Mouse (Mus musculus) brain, embryonic 18.5 days (tissue): ENCODE results near the gene Abl1.

ENCODE experiments used
- DNase-seq: peaks from one replicate; pipeline ENCODE4 v3.0.0-alpha.2; 2012; ENCODE audit warnings: low read depth, low spot score

The Abl1 gene

DNA sequence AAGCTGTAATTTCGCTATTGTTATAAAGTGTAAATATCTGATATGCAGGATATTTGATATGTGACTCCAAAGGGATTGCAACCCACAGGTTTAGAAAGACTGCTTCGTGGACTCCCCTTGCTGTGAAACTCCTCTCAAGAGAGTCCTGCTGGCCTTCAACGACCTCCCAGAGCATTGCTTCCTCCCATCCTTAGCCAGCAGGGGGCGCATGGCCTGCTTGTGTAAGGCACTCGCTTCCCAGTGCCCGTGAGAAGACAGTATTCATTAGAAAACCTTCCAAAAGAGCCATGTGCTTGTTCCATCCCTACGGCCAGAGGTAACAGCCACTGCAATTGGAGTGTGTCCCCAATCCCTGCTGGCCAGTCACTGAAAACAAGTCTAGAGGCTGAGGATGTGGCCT is 98.9 kb downstream of the Abl1 start:
- no peak for DNase-seq

DNA sequence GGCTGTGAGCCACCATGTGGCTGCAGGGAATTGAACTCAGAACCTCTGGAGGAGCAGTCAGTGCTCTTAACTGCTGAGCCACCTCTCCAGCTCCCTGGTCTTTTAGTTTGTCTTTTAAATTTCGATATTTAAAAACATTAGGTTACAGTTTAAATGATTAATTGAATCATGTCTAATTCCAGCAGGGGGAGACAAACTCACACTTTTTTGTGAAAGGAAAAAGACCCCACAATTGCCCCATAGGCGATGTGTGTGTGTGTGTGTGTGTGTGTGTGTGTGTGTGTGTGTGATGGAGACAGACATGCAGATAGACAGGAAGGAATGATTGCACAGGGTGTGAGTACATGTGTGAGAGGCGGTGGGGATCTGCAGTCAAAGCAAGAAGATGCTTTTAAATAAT is 100.1 kb downstream of the Abl1 start:
- DNase-seq = no peak

DNA sequence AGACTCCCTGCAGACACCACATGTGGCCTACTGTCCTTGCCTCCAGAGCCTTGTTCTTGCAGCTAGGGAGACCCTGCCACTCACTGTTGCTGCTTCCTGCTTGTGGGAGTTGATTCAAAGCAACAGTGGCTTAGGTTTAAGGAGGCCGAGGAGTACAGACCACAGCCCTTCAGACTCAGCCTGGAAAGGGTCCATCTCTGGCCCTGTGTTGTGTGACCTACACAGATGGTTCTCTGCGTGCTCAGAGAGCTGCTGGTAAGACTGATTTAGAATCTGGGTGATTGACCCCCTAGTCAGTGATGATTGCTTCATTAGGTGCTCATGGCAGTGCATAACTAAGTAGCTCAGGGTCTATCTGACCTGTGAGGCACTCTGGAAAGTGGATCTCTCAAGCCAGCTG is 101.0 kb downstream of the Abl1 start:
- DNase-seq = no peak

DNA sequence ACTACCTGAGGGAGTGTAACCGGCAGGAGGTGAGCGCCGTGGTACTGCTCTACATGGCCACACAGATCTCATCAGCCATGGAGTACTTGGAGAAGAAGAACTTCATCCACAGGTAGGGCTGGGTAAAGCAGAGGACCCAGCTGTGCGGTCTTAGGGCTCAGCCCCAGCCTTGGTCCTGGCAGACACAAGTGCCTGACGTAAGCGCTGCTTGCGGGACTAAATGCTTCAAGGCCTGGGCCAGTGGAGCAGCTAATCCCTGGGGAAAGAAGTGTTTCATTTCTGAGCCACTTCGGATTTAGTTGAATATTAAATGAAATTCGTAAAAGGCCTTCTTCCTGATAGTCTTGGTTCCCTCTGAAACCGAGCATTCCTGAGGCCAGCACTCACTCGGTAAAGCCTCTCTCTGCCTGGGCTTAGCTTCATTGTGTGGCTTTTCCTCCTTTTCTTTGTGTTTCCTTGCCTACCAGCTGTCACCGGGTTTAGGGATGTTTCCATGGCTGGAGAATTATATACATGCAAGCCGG is 102.6 kb downstream of the Abl1 start:
- DNase-seq = no peak

DNA sequence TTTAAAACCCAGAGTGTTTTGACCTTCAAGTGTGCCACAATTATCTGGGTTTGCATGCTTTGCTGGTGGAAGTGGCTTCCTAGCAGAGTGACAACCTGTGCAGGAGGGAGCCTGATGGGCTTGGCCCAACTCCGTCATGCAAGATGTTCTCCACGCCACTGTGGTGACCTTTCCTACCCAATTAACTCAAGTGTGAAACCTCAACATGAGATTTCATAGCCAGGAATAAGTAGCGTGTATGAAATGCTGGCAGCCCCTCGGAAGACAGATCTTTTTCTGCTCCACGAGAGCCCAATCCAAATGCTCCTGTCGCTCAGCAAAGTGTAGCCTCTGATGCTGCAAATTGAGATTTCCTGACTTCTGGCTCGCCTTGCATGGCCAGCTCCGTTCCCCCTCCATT is 103.1 kb downstream of the Abl1 start:
- DNase-seq = no peak

DNA sequence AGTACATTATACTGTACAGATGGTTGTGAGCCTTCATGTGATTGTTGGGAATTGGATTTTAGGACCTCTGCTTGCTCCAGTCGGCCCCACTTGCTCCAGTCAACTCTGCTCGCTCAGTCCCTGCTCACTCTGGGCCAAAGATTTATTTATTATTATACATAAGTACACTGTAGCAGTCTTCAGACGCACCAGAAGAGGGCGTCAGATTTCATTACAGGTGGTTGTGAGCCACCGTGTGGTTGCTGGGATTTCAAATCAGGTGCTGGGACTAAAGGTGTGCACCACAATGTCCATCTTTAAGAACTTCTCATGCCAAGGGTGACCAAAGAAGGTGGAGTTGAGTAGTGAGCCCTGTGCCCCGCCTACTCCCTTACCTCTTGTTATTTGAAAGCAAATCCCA is 104.4 kb downstream of the Abl1 start:
- no peak for DNase-seq

DNA sequence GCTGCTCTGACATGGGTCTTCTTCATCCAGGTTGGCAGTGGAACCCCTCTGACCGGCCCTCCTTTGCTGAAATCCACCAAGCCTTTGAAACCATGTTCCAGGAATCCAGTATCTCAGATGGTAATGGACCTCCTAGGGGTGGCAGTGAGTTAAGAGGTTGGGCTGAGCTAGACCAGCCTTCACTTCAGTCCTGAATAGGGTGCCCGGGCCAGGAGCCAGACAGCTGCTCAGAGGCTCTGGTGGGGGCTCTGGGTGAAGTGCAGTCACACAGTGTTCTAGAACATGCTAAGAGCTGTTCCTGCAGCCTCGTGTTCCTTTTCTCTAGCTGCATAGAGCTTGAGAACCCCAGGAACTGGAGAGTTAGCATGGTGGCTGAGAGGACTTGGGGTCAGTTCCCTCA is 108.8 kb downstream of the Abl1 start:
- DNase-seq = no peak

DNA sequence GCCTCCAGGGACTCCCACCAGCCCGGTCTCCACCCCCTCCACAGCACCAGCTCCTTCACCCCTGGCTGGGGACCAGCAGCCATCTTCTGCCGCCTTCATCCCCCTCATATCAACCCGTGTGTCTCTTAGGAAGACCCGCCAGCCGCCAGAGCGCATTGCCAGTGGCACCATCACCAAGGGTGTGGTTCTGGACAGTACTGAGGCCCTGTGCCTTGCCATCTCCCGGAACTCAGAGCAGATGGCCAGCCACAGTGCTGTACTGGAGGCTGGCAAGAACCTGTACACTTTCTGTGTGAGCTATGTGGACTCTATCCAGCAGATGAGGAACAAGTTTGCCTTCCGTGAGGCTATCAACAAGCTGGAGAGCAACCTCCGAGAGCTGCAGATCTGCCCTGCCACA is 113.2 kb downstream of the Abl1 start:
- DNase-seq = no peak

DNA sequence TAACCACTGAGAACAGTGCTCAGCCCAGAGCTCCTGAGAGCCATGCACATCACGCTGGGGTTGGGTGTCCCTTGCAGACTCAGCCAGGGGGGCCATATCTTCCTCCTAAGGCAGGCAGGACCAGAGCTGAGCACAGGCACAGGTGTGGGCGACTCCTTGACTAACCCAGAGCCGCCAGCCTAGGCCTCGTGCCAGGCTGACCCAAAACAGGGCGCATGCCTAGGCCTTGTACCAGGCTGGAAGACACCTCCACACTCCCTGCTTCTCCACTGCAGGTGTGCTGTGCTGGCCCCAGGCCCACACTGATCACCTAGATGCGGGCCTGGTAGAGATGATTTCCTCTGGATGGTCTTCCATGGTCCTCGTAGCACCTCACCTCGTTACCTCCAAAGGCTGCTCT is 114.6 kb downstream of the Abl1 start:
- no peak for DNase-seq

DNA sequence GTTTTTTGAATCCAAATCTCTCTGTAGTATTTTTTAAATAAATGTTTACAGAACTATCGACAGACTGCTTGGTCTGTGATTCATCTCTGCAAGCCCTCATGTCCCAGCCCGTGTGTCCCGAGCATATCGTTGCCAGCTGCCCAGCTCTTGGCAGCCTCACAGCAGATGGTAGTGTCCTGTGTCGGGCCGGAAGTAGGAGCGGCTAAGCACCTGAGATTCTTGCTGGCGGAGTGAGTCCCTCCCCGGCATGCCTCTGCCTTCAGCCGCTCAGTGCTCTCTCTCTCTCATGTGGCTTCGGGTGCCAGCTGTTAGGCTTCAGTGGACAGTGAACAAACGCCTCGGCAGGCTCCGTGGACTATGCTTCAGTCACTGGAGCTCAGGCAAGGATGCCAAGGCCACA is 115.3 kb downstream of the Abl1 start:
- DNase-seq = no peak

DNA sequence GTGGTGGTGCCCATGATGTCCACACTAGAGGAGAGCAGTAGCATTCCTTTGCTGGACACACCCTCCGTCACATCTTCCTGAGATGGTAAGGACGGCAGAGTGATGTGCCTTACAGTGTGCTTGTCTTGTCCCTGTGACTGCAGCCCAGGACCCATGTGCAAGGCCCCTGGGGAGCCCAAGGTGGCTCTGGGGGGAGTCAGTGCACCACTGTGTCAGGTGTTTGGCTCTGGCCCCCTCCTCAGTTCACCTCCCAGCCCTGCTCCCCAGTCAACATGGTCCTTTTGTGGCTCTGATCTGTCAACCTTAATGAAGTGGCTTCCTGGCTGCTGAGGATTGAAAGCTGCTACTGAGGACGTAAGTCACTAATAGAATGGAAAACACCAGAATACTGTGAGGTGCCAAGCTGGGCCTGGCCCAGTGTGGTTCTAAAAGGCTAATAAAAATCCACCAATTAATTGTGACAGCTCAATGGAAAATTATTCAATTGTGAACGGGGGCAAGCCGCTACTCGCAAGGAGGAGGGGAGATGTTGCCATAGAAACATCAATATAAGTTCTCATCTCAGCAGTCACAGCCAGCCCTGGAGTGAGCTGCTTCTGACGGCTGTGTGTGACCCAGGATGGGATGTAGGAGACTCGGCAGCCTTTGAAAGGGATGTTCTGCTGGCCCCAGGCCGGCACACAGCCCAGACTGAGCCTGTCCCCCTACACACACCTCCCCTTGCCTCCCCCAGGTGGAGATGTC is 118.6 kb downstream of the Abl1 start:
- DNase-seq = no peak

DNA sequence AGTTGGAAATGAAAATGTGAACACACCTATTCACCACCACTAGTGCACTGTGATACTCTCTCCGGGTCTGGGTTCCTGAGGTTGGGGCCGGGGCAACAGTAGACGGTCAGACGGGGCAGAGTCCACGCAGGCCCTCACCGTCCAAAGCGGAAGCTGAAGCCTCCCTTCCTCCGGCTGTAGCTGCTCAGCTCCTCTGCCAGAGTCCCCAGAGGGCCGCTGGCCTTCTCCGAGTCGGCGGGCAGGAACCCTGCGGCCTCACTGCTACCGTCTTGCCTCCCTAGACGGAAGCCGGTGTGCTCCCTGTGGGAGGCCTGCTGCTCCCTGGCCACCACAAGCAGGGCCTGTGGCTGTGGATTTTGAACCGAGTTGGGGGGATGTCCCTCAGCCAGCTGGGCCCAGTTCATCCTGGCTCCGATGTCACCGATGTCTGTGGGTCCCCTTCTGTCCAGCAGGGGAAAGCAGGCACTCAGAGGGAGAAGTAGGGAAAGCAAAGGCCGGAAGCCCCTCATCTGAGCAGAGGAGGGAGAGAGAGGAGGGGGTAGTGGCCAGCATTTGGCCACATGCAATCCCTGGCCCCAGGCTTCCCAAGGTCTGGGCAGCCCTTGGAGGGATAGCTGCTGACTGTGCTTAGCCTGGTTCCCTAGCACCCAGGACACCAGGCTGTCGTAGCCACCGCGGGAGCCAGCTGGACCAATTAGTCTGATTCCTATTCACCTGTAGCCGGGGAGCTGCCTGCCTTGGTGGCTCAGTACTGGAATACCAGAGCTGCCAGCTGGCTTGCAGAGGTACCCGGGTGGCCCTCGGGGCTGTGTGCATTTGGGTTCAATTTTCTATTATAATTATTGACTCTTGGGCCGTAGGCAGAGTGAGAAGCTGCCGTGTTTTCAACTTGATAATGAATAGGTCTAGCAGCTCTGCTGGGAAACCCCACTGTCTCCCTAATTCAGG is 120.5 kb downstream of the Abl1 start:
- no peak for DNase-seq

DNA sequence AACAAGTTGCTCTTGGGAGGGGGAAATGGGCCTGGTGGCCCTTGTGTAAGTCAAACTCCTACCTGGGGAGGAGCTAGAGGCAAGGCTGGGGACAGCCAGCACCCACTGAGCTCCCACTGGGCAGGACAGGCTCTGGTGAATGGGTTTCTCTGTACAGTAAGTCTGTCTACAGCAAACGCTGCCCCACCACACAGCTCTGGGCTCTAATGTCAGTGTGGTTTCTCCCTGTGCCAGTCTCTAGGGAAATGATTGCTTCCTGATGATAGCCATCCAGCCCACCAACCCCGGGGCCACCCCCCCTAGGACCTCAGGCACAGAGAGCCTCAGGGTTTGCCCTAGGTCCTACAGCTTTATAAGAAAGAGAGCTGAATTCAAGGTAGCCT is 121.2 kb downstream of the Abl1 start:
- DNase-seq = no peak

DNA sequence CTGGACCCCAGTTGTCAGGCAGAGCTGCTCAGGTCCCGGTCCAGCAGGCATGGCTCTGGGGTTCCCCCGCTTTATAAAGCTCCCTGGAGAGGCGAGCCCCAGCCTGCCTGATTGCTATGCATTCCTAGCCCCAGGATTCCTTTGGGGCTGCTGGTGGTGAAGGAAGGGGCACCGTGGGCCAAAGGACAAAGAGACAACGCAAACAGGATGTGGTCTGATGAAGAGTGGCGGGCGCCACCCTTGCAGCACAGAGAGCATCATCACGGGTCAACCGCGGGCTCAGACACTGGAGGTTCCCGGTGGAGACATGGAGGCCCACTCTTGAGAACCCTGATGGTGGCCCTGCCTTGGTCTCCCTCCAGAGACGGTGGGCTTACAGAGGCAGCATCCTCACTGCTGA is 122.3 kb downstream of the Abl1 start, which contains the start of gene Qrfp:
Qrfp (minus strand) TSS at position 137 of the 400 bp plus-strand sequence.
- no peak for DNase-seq

DNA sequence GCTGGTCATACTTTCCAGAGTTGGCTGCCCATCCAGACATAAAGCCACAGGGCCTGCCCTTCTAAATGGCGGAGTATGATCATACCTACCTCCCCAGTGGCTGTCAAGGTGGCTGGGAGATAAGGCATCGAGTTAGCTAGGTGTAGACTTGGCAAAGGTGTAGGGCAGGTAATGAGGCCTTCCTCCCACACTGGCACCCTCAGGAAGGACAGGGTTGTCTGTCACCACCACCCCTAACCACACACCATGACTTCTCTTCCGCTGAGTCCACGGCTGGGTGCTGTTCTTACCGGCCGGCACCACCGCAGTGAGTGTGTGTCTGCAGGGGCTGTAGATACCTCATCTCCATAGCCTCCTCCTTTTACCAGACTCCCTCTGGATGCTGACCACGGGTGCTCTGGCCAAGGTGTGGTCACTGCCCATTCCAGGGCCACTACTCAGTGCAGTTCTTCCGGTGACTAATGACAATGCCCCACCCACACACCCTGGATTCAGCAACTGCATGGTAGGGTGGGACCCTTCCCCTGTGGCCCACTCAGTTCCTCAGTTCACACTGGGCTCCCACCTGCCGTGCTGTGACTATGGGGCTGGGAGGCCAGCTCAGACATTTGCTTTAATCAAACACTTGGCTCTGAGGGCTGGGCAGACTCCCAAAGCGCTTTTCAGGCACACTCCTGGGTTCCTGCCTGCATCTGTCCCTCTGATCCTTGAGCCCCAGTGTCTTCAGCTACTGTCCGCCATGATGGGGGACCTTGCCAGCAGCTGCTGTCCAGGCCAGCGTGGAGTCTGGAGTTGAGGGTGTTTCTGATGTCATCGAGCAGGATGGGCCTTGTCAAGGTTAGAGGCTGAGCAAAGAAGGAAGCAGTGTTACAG is 123.1 kb downstream of the Abl1 start:
- no peak for DNase-seq

DNA sequence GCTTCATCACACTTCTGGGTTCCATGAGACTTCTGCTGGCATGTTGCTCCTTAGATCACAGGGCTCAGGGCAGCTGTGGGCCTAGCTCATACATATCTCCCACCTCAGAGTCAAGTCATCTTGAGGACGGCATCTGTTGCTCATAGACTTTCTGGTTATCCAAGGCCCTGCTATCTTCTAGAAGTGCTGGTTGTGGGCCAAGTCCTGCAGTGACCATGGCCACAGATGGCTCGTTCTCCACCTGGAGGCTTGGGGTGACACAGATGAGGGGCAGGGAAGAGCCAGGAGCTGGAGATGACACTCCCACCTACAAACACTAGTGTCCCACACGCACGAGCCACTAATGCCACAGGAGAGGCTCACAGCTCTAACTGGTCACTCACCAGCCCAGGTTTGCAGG is 125.5 kb downstream of the Abl1 start:
- no peak for DNase-seq

DNA sequence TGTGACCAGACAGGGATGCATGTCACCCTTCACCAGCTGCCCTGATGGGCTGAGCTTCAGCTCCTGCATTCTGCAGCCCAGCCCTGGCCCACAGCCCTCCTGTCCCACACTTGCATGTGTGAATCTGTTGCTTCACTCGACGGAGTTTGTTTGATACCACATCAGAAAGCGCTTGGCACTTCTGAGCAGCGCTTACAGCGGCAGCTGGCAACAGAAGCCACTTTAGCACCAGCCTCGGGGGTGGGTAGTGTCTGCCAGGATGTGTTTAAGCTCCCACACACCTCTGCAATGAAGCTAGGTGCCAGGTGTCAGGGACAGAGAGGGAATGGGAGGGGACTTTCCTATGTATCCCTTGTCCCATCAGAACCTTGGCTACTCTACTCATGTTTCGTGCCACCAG is 126.5 kb downstream of the Abl1 start:
- DNase-seq = no peak

DNA sequence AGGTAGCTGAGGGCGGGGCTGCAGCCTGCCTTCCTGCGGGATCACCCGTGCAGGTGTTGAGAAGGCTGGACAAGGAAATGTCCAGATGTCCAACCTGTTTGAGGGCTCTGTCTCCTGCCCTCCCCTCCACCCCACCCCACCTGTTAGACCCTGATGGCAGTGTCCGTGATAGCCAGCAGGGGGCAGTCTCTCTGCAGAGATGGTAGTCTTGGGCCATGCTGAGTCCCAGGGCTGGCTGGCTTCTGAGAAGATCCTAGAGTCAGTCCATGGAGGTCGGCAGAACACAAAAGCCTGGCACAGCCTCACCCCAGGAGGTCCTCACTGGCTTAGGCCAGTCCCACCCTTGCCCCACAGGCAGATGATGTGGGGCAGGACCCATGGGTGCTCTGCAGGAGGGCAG is 127.2 kb downstream of the Abl1 start:
- DNase-seq = no peak

DNA sequence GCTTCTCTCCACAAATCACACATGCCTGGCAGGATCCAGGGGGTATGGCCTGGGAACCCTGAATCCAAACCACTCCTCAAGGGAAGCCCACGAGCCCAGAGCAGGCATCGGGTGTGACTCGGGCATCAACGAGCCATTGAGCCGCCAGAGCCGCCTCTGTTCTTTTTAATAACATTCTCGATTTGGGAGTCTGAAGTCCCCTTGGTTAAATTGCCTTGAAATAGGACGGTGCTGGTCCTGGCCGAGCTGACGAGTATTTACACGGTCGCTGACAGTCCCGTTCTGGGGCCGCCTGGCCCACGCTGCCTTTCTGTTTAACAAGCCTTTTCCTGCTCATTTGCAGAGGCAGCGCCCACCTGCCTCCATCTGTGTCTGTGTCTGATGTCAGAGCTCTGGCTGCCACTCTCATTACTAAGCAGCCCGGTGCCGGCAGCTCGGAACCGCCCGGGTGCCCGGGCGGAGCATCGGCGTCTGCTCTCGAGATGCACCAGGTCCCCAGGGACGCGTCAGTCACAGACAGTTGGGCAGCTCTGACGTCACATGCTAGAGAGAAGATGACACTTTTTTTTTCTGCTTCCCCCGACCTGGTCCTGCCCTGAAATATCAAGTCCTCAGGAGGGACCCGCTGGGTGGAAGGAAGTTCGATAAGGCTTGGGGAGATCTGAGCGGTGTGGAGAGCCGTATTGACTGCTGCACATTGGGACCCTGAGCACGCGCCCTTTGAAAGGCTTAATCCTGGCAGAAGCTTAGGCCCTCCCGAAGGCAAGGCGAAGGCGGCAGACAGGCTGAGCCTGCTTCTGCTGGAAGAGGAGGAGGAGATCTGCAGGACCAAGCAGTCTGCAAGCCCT is 134.6 kb downstream of the Abl1 start:
- DNase-seq = no peak

DNA sequence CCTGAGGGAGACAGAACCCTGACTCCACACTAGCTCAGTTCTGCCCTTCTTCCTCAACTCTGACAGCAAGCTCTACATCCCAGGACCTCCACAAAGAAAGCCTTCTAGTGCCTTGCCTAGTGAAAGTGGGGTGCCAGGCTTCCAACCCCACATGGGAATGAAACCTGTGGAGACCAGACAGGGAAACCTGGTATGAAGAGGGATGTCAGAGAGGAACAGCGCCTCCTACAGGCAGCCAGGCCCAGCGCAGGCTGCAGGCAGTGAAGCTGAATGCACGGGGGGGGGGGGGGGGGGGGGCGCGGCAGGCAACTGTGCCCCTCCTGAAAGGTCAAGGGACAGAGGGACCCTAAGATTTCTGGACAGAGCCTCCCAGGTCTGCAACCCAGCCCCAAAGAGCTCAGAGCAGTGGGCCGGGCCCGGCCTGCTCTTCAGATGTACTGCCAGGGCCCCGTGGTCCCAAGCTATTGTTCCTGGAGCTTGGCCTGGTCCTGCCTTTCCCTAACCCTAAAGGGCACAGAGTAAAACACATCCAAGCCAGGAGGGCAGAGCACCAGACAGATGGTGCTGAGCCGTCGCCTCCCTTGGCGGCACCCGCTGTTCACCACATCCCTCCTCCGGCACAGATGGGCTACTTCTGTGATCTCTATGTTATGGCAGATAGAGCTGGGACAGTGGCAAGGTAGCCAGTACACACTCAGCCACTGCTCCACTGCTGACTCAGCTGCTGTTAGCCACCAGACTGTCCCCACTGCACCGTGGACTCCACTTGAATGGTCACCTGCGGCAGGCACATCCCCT is 136.0 kb downstream of the Abl1 start:
- no peak for DNase-seq
